Mouse (Mus musculus): Measurements from ENCODE around the gene Slc7a11. TPM values are rescaled to one million over a fixed set of nuclear protein-coding genes. Genes with fewer than 3 reads are reported as not detected.

Gene Slc7a11
- polyA plus RNA-seq, 1 experiment from 2014 or later = 3.1 TPM

GRCm38 (mm10) chr3:50300952-50301303 lies 142.5 kb downstream of the Slc7a11 start:
- no peaks in the 10 kb centered on the region for H3K27me3 ChIP-seq (replicated peaks)
- H3K4me3 ChIP-seq (replicated peaks) = no peak overlapping the region
- peak; percentile 63; the same call in 1 of the 2 replicates for ATAC-seq (ENCODE audit: low FRiP score)
- no peaks in the 10 kb centered on the region for H3K9me3 ChIP-seq (replicated peaks)
- no peak overlapping the region for H3K9ac ChIP-seq (replicated peaks)
- WGBS = 5% methylated on average over 4 of the region's 4 CpGs
- H3K4me1 ChIP-seq = peaks cover 23% of the 10 kb centered on the region
- peak overlapping the region; percentile 65; the same call in 1 of the 2 replicates for H3K27ac ChIP-seq (replicated peaks)
- H3K36me3 ChIP-seq = no peaks in the 10 kb centered on the region
- H3K4me2 ChIP-seq = no peak overlapping the region

GRCm38 (mm10) chr3:50300002-50300951 lies 143.1 kb downstream of the Slc7a11 start:
- no peaks in the 10 kb centered on the region for H3K9me3 ChIP-seq (replicated peaks)
- peak overlapping the region; percentile 31 for H3K4me2 ChIP-seq
- no peaks in the 10 kb centered on the region for H3K27me3 ChIP-seq (replicated peaks)
- peak overlapping the region; percentile 65 for H3K27ac ChIP-seq (replicated peaks)
- whole genome bisulfite sequencing = 29% methylated on average over 17 of the region's 17 CpGs
- H3K4me1 ChIP-seq = peaks cover 23% of the 10 kb centered on the region
- no peak overlapping the region for H3K4me3 ChIP-seq (replicated peaks)
- peak; percentile 83 for ATAC-seq (ENCODE audit: low FRiP score)
- H3K9ac ChIP-seq (replicated peaks) = 0 out of 2 replicates have a peak overlapping the region, but pooled peaks have one; percentile 3
- H3K36me3 ChIP-seq = no peaks in the 10 kb centered on the region

GRCm38 (mm10) chr3:50298366-50298991 lies 144.9 kb downstream of the Slc7a11 start:
- no peak overlapping the region for H3K9ac ChIP-seq (replicated peaks)
- ATAC-seq (ENCODE audit: low FRiP score) = no peak
- peaks cover 23% of the 10 kb centered on the region for H3K4me1 ChIP-seq
- H3K4me3 ChIP-seq (replicated peaks) = no peak overlapping the region
- H3K36me3 ChIP-seq = no peaks in the 10 kb centered on the region
- no peak overlapping the region for H3K4me2 ChIP-seq
- H3K27ac ChIP-seq (replicated peaks) = no peak overlapping the region
- 48% methylated on average over 7 of the region's 7 CpGs for WGBS
- no peaks in the 10 kb centered on the region for H3K9me3 ChIP-seq (replicated peaks)
- no peaks in the 10 kb centered on the region for H3K27me3 ChIP-seq (replicated peaks)

GRCm38 (mm10) chr3:50296956-50297355 lies 146.5 kb downstream of the Slc7a11 start:
- no peak overlapping the region for H3K27ac ChIP-seq (replicated peaks)
- H3K27me3 ChIP-seq (replicated peaks) = no peaks in the 10 kb centered on the region
- no peaks in the 10 kb centered on the region for H3K9me3 ChIP-seq (replicated peaks)
- H3K4me1 ChIP-seq = peaks cover 23% of the 10 kb centered on the region
- WGBS = 60% methylated on average over 10 of the region's 10 CpGs
- H3K4me2 ChIP-seq = no peak overlapping the region
- H3K4me3 ChIP-seq (replicated peaks) = no peak overlapping the region
- no peak overlapping the region for H3K9ac ChIP-seq (replicated peaks)
- no peaks in the 10 kb centered on the region for H3K36me3 ChIP-seq
- no peak for ATAC-seq (ENCODE audit: low FRiP score)

- no peak overlapping the region for H3K4me3 ChIP-seq (replicated peaks)
- no peak overlapping the region for H3K4me2 ChIP-seq
- no peaks in the 10 kb centered on the region for H3K36me3 ChIP-seq
- no peaks in the 10 kb centered on the region for H3K27me3 ChIP-seq (replicated peaks)
- ATAC-seq (ENCODE audit: low FRiP score) = no peak
- no peak overlapping the region for H3K9ac ChIP-seq (replicated peaks)
- WGBS = 67% methylated on average over 2 of the region's 2 CpGs
- H3K4me1 ChIP-seq = 0 out of 2 replicates have a peak, but pooled peaks cover 3% of the 10 kb centered on the region
- no peaks in the 10 kb centered on the region for H3K9me3 ChIP-seq (replicated peaks)
- 0 out of 2 replicates have a peak overlapping the region, but pooled peaks have one; percentile 9 for H3K27ac ChIP-seq (replicated peaks)
These were observed 168.4 kb downstream of the Slc7a11 start for GRCm38 (mm10) chr3:50275023-50275422.

GRCm38 (mm10) chr3:50272222-50272621 lies 171.2 kb downstream of the Slc7a11 start:
- Histone ChIP-seq H3K9ac (replicated peaks) (no peak overlapping the region), H3K4me3 (replicated peaks) (no peak overlapping the region), H3K9me3 (replicated peaks) (no peaks in the 10 kb centered on the region), H3K27ac (replicated peaks) (no peak overlapping the region), H3K4me2 (no peak overlapping the region), H3K27me3 (replicated peaks) (no peaks in the 10 kb centered on the region), H3K36me3 (no peaks in the 10 kb centered on the region), H3K4me1 (0 out of 2 replicates have a peak, but pooled peaks cover 3% of the 10 kb centered on the region)
- ATAC-seq (ENCODE audit: low FRiP score) = no peak

GRCm38 (mm10) chr3:50269680-50270079 lies 173.7 kb downstream of the Slc7a11 start:
- no peaks in the 10 kb centered on the region for H3K9me3 ChIP-seq (replicated peaks)
- ATAC-seq (ENCODE audit: low FRiP score) = no peak
- no peak overlapping the region for H3K4me3 ChIP-seq (replicated peaks)
- H3K9ac ChIP-seq (replicated peaks) = no peak overlapping the region
- WGBS = 86% methylated on average over 4 of the region's 4 CpGs
- no peak overlapping the region for H3K27ac ChIP-seq (replicated peaks)
- no peaks in the 10 kb centered on the region for H3K36me3 ChIP-seq
- H3K4me2 ChIP-seq = no peak overlapping the region
- no peaks in the 10 kb centered on the region for H3K27me3 ChIP-seq (replicated peaks)
- H3K4me1 ChIP-seq = no peaks in the 10 kb centered on the region

- H3K27ac ChIP-seq (replicated peaks) = no peak overlapping the region
- WGBS = 73% methylated on average over 2 of the region's 2 CpGs
These were observed 180.8 kb downstream of the Slc7a11 start for GRCm38 (mm10) chr3:50262547-50263087.

GRCm38 (mm10) chr3:50262066-50262465 lies 181.3 kb downstream of the Slc7a11 start:
- no peak for ATAC-seq (ENCODE audit: low FRiP score)
- no peak overlapping the region for H3K4me2 ChIP-seq
- H3K9ac ChIP-seq (replicated peaks) = no peak overlapping the region
- H3K4me3 ChIP-seq (replicated peaks) = no peak overlapping the region
- no peak overlapping the region for H3K27ac ChIP-seq (replicated peaks)
- WGBS = 80% methylated on average over 2 of the region's 2 CpGs
- H3K4me1 ChIP-seq = no peaks in the 10 kb centered on the region
- no peaks in the 10 kb centered on the region for H3K27me3 ChIP-seq (replicated peaks)
- no peaks in the 10 kb centered on the region for H3K9me3 ChIP-seq (replicated peaks)
- no peaks in the 10 kb centered on the region for H3K36me3 ChIP-seq

More at GRCm38 (mm10) chr3:50262547-50263087, 180.8 kb downstream of the Slc7a11 start:
- Histone ChIP-seq H3K4me2 (no peak overlapping the region), H3K27me3 (replicated peaks) (no peaks in the 10 kb centered on the region), H3K9ac (replicated peaks) (no peak overlapping the region), H3K4me3 (replicated peaks) (no peak overlapping the region), H3K36me3 (no peaks in the 10 kb centered on the region), H3K4me1 (no peaks in the 10 kb centered on the region), H3K9me3 (replicated peaks) (no peaks in the 10 kb centered on the region)
- no peak for ATAC-seq (ENCODE audit: low FRiP score)

- H3K4me2 ChIP-seq = no peak overlapping the region
- no peaks in the 10 kb centered on the region for H3K9me3 ChIP-seq (replicated peaks)
- WGBS = 88% methylated on average over 1 of the region's 1 CpGs
- no peak for ATAC-seq (ENCODE audit: low FRiP score)
- no peak overlapping the region for H3K4me3 ChIP-seq (replicated peaks)
- H3K36me3 ChIP-seq = no peaks in the 10 kb centered on the region
- no peaks in the 10 kb centered on the region for H3K4me1 ChIP-seq
- H3K27ac ChIP-seq (replicated peaks) = no peak overlapping the region
- H3K9ac ChIP-seq (replicated peaks) = no peak overlapping the region
- no peaks in the 10 kb centered on the region for H3K27me3 ChIP-seq (replicated peaks)
These were observed 182.7 kb downstream of the Slc7a11 start for GRCm38 (mm10) chr3:50260667-50261066.

- ATAC-seq (ENCODE audit: low FRiP score) = no peak
- no peak overlapping the region for H3K4me2 ChIP-seq
- WGBS = 86% methylated on average over 4 of the region's 4 CpGs
These were observed 184.6 kb downstream of the Slc7a11 start for GRCm38 (mm10) chr3:50258852-50259251.

More at GRCm38 (mm10) chr3:50258852-50259251, 184.6 kb downstream of the Slc7a11 start:
- H3K36me3 ChIP-seq = no peaks in the 10 kb centered on the region
- H3K27ac ChIP-seq (replicated peaks) = no peak overlapping the region
- no peak overlapping the region for H3K9ac ChIP-seq (replicated peaks)
- H3K4me1 ChIP-seq = no peaks in the 10 kb centered on the region
- no peak overlapping the region for H3K4me3 ChIP-seq (replicated peaks)
- H3K27me3 ChIP-seq (replicated peaks) = no peaks in the 10 kb centered on the region
- no peaks in the 10 kb centered on the region for H3K9me3 ChIP-seq (replicated peaks)
